Mouse (Mus musculus) stomach, embryonic 16.5 days (tissue): ENCODE measurements around the gene Frmd4b. TPM values are rescaled to one million over a fixed set of nuclear protein-coding genes. Genes with fewer than 3 reads are reported as not detected.

Experiments used
- ATAC-seq: fragments of 200-750 bp; cut with Nextera tagmentation; 2 replicates; pipeline ENCODE4 v1.8.0; 2017; ENCODE audit warnings: moderate number of reproducible peaks, moderate TSS enrichment; ENCODE audit not compliant: insufficient read depth, low FRiP score
- H3K27ac ChIP-seq: fragments of 300-500 bp; sonication (generic); 2 replicates; pipeline ENCODE4 v1.5.1; 2014; ENCODE audit warnings: low read length
- H3K27me3 ChIP-seq: fragments of 300-500 bp; sonication (generic); 2 replicates; pipeline ENCODE4 v1.6.1; 2014; ENCODE audit warnings: low read length, control low read depth, mixed read lengths; ENCODE audit not compliant: control insufficient read depth, insufficient read depth
- H3K36me3 ChIP-seq: fragments of 300-500 bp; sonication (generic); 2 replicates; pipeline ENCODE4 v1.6.1; 2014; ENCODE audit warnings: low read length; ENCODE audit not compliant: control insufficient read depth, insufficient read depth
- H3K4me1 ChIP-seq: fragments of 300-500 bp; sonication (generic); 2 replicates; pipeline ENCODE4 v1.6.1; 2014; ENCODE audit warnings: low read length, control low read depth, mixed read lengths; ENCODE audit not compliant: control insufficient read depth, insufficient read depth
- H3K4me2 ChIP-seq: fragments of 300-500 bp; sonication (generic); 2 replicates; pipeline ENCODE4 v1.6.1; 2014; ENCODE audit warnings: low read depth, low read length, mixed read lengths
- H3K4me3 ChIP-seq: fragments of 300-500 bp; sonication (generic); replicated peaks from 2 replicates; pipeline ENCODE4 v1.5.1; 2014; ENCODE audit warnings: mild to moderate bottlenecking, low read length
- H3K9ac ChIP-seq: fragments of 300-500 bp; sonication (generic); 2 replicates; pipeline ENCODE4 v1.6.1; 2014; ENCODE audit warnings: low read length
- H3K9me3 ChIP-seq: fragments of 300-500 bp; sonication (generic); replicated peaks from 2 replicates; pipeline ENCODE4 v1.6.1; 2016; ENCODE audit warnings: low read length, control low read depth; ENCODE audit not compliant: control insufficient read depth
- WGBS: fragments of 180-500 bp; shearing (Covaris S2); extraction: QIAGEN DNeasy Blood & Tissue Kit; methylation state at CpG from one replicate; pipeline ENCODE4 v1.1.7; 2014; 5-methylcytosine and 5-hydroxymethylcytosine counted together
- polyA plus RNA-seq: library from polyadenylated mRNA; unstranded; fragments of >200 nt; fragmentation: Nextera tagmentation; extraction: Ambion mirVana; gene quantifications from 2 replicates; pipeline ENCODE4 v1.2.1, GENCODE M21; 2015

Gene Frmd4b
- polyA plus RNA-seq, 1 experiment from 2014 or later: 17.5 TPM

DNA sequence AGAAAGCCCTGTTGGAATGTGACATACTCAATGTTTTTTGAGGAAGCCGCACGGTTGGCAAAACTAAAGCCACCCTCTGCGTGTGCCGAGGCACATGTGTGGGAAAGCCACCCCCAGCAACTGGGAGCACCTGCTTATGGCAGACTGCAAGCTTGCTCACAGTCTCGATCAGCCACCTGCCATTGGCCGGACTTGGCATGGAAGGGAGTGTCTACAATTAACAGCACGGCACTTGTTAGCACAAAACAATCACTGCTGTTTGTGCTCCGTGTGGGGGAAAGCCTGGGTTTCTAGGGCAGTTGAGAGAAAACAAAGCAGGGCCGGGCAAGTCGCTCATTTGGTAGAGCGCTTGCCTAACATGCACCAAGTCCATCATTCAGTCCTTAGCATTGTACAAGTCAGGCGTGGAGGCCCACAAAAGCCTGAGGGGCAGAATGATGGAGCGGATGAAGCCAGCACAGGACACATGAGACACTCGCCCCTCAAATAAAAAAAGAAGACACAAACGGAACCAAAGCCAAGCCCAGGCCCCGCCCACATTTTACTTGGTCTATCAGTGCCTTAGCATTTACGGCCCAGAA lies 277.0 kb downstream of the Frmd4b start:
- no peaks in the 10 kb centered on the region for H3K36me3 ChIP-seq
- no peak overlapping the region for H3K4me3 ChIP-seq
- no peak overlapping the region for H3K27ac ChIP-seq
- H3K9ac ChIP-seq: no peak overlapping the region
- no peaks in the 10 kb centered on the region for H3K9me3 ChIP-seq
- no peaks in the 10 kb centered on the region for H3K27me3 ChIP-seq
- no peak for ATAC-seq
- 72% methylated on average over 17 of the region's 17 CpGs for WGBS
- H3K4me1 ChIP-seq: 0 out of 2 replicates have a peak, but pooled peaks cover 4% of the 10 kb centered on the region
- no peak overlapping the region for H3K4me2 ChIP-seq

DNA sequence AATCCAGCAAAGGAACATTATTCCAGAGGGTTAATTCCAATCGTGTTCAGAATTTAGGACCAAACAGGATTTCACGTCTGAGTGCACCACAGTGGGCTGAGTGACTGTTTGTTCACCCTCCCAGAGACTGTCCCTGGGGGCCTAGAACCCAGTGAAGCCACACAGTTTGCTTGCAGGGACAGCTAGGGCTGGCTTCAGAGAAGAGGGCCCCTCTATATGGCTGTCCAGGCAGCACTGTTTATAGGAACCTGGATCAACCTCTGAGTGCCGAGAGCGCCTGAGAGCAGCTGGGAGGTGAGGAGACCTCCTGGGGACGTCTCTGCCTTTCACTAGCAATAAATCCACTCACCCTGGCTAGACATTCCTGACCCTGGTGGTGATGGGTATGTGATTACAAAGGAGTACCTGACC lies 278.1 kb downstream of the Frmd4b start:
- no peak overlapping the region for H3K27ac ChIP-seq
- H3K4me3 ChIP-seq: no peak overlapping the region
- no peak overlapping the region for H3K4me2 ChIP-seq

DNA sequence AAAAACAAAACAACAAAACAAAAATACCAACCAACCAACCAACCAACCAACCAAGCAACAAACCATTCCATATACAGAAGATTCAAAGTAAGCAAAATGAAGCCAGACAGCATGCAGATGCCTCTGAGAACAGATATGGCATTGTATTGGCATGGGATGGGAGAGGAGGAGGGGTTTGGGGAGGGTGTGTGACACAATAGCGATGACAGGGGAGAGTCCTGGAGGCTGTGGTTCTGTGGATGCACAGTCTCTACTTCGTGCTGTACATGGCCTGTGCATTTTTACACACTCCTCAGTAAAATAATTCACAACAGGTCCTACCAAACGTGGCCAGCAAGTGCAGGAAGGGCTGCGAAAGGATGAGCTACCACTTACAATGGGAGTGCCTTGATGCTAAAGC lies 278.5 kb downstream of the Frmd4b start:
- no peak for ATAC-seq
- Histone ChIP-seq H3K9me3 (no peaks in the 10 kb centered on the region), H3K4me2 (no peak overlapping the region), H3K27ac (no peak overlapping the region), H3K4me1 (0 out of 2 replicates have a peak, but pooled peaks cover 4% of the 10 kb centered on the region), H3K9ac (no peak overlapping the region), H3K4me3 (no peak overlapping the region), H3K27me3 (no peaks in the 10 kb centered on the region), H3K36me3 (no peaks in the 10 kb centered on the region)
- 63% methylated on average over 4 of the region's 4 CpGs for WGBS

More for the DNA sequence above, 278.1 kb downstream of the Frmd4b start:
- H3K27me3 ChIP-seq: no peaks in the 10 kb centered on the region
- WGBS: 33% methylated on average over 5 of the region's 5 CpGs
- H3K4me1 ChIP-seq: 0 out of 2 replicates have a peak, but pooled peaks cover 4% of the 10 kb centered on the region
- H3K9me3 ChIP-seq: no peaks in the 10 kb centered on the region
- no peaks in the 10 kb centered on the region for H3K36me3 ChIP-seq
- no peak for ATAC-seq
- H3K9ac ChIP-seq: no peak overlapping the region

DNA sequence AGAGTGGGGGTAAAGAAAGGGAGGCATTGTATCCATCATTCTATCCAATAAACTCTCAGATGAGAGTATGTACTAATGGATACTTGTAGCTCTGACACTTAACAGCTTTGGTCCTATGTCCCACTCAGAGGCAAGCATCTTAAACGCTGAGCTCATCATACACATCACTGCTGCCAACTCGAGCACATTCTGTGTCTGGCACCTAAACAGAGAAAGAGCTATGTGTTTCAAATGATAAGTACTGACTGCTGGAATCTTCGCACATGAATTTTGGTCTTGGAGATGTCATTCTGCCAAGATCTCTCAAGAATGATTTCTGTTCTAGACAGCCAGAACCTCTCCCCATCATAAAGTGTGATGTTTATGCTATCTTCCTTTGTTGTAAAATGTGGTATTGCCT lies 284.0 kb downstream of the Frmd4b start:
- no peaks in the 10 kb centered on the region for H3K9me3 ChIP-seq
- H3K4me3 ChIP-seq: no peak overlapping the region
- H3K36me3 ChIP-seq: no peaks in the 10 kb centered on the region
- H3K4me1 ChIP-seq: no peaks in the 10 kb centered on the region
- H3K9ac ChIP-seq: no peak overlapping the region
- WGBS: 70% methylated on average over 3 of the region's 3 CpGs
- no peak overlapping the region for H3K27ac ChIP-seq
- ATAC-seq: no peak
- no peak overlapping the region for H3K4me2 ChIP-seq
- no peaks in the 10 kb centered on the region for H3K27me3 ChIP-seq

DNA sequence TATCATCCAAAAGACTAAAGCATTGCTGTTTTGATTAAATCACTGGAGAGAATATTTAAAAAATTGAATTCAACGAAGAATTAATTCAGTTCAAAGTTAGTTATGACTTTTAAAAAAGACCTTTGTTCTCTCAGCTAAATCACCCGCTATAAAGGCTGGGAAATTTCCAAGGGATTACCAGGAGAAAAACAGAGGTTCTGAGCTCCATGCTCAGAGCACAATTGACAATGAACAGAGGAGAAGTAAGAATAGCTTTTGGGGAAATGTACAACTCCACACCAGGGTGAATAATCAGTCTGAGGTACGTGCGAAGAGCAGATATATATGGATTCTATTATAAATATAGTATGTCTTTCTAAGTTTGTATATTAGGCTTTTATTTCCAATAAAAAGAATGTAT lies 293.4 kb downstream of the Frmd4b start:
- Histone ChIP-seq H3K4me3 (no peak overlapping the region), H3K9me3 (no peaks in the 10 kb centered on the region), H3K27ac (no peak overlapping the region), H3K9ac (no peak overlapping the region), H3K4me2 (no peak overlapping the region), H3K4me1 (no peaks in the 10 kb centered on the region), H3K27me3 (no peaks in the 10 kb centered on the region), H3K36me3 (no peaks in the 10 kb centered on the region)
- 79% methylated on average over 4 of the region's 4 CpGs for WGBS
- ATAC-seq: no peak

DNA sequence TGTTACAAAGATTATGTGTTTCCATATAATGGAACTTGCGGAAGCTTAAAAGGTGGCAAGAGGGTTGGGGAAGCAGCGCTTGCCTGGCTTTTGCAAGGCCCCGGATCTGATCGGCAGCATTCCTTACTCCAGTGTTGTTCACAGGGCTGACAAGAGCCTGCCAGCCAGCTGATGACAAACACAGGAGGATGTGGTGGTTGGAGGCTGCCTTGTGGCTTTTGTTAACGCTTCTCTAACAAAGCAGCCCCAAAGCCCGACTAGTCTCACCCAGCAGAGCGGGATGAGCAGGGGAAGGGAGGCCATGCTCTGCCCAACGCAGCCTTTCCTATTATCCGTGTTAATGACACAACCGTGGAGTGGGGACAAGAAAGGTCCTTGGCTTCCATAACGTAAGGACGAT lies 295.2 kb downstream of the Frmd4b start:
- H3K4me2 ChIP-seq: no peak overlapping the region
- H3K9ac ChIP-seq: no peak overlapping the region
- ATAC-seq: no peak
- H3K9me3 ChIP-seq: no peaks in the 10 kb centered on the region
- H3K27ac ChIP-seq: no peak overlapping the region
- no peaks in the 10 kb centered on the region for H3K4me1 ChIP-seq
- 74% methylated on average over 12 of the region's 12 CpGs for WGBS
- no peaks in the 10 kb centered on the region for H3K36me3 ChIP-seq
- no peak overlapping the region for H3K4me3 ChIP-seq
- H3K27me3 ChIP-seq: no peaks in the 10 kb centered on the region

DNA sequence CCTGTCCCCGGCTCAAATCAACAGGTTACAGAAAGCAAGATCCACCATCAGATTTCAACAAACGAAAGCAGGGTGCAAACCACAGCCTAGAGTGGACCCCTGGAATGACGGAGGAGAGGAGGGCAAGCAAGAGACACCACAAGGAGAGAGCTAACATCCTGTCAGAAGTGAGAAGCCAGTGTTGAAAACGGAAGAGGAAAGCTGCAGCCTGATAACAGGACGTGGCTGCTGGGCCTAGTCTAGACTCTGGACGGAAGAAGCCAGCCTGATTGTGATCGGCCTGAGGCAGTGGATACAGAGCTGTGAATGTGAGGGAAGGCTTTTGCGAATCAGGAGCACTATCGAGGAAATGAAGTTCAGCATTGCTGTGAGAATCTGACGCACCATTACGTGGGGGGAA lies 296.2 kb downstream of the Frmd4b start:
- H3K4me3 ChIP-seq: no peak overlapping the region
- H3K36me3 ChIP-seq: no peaks in the 10 kb centered on the region
- no peak overlapping the region for H3K9ac ChIP-seq
- H3K4me1 ChIP-seq: no peaks in the 10 kb centered on the region
- no peak for ATAC-seq
- WGBS: 66% methylated on average over 11 of the region's 11 CpGs
- no peaks in the 10 kb centered on the region for H3K9me3 ChIP-seq
- no peak overlapping the region for H3K4me2 ChIP-seq
- no peak overlapping the region for H3K27ac ChIP-seq
- no peaks in the 10 kb centered on the region for H3K27me3 ChIP-seq

DNA sequence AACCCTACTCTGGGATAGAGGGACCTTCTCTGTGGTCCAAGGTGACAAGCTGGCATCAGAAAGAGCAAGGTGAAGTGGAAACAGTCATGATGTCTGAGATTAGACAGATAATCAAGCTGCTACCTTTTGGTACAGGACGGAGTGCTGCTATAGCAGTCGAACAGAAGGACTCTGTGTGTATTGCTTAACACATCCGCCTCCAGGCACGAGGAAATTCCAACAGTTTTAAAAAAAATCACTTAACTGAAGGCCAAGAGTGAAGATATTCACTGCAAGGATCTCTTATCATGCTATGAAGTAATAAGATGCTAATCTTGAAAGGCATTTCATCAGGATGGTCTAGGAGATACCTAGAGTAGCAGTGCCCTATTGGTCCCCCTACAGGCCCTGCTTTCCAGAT lies 298.3 kb downstream of the Frmd4b start:
- no peaks in the 10 kb centered on the region for H3K4me1 ChIP-seq
- H3K9ac ChIP-seq: no peak overlapping the region
- WGBS: 69% methylated on average over 4 of the region's 4 CpGs
- no peaks in the 10 kb centered on the region for H3K9me3 ChIP-seq
- ATAC-seq: no peak
- H3K27me3 ChIP-seq: no peaks in the 10 kb centered on the region
- no peaks in the 10 kb centered on the region for H3K36me3 ChIP-seq
- H3K27ac ChIP-seq: no peak overlapping the region
- H3K4me3 ChIP-seq: no peak overlapping the region
- no peak overlapping the region for H3K4me2 ChIP-seq

DNA sequence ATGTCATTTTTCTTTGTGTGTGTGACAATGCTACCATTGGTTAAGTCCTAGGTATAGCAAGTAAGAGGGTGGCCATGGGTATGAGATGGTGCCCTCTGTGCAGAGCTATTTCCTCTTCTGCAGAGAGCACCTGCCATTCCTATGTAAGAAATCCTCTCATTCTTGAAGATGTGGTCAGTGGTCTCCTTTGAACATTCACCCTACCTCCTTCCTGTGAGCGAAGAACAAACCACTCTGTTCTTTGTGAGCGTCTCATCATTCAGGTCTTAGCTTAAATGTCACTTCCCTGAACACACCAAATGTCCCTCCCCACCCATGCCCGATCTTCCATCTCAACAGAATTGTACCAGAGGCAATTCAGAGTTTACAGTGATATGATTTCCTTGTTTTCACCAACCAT lies 299.4 kb downstream of the Frmd4b start:
- Histone ChIP-seq H3K4me2 (no peak overlapping the region), H3K4me1 (no peaks in the 10 kb centered on the region), H3K36me3 (no peaks in the 10 kb centered on the region), H3K9me3 (no peaks in the 10 kb centered on the region), H3K27ac (no peak overlapping the region), H3K27me3 (no peaks in the 10 kb centered on the region), H3K9ac (no peak overlapping the region), H3K4me3 (no peak overlapping the region)
- no peak for ATAC-seq
- 92% methylated on average over 3 of the region's 3 CpGs for WGBS
